Mouse (Mus musculus): ENCODE data around the gene Zbtb16.
A peak's percentile ranks its signal among the peaks of the same experiment; 100 is the strongest.

Zbtb16 gene

GRCm38 (mm10) chr9:48725918-48726317 lies 110.1 kb downstream of the Zbtb16 start:
- no peak for DNase-seq

- DNase-seq: no peak
Measured at GRCm38 (mm10) chr9:48725161-48725560, 110.9 kb downstream of the Zbtb16 start.

- DNase-seq: no peak
Measured at GRCm38 (mm10) chr9:48724733-48725132, 111.3 kb downstream of the Zbtb16 start.

GRCm38 (mm10) chr9:48723511-48724304 lies 112.3 kb downstream of the Zbtb16 start:
- DNase-seq: no peak

- DNase-seq: no peak
Measured at GRCm38 (mm10) chr9:48723025-48723424, 113.0 kb downstream of the Zbtb16 start.

GRCm38 (mm10) chr9:48722261-48722920 lies 113.6 kb downstream of the Zbtb16 start:
- DNase-seq: no peak

GRCm38 (mm10) chr9:48721655-48722054 lies 114.4 kb downstream of the Zbtb16 start:
- no peak for DNase-seq

- no peak for DNase-seq
Measured at GRCm38 (mm10) chr9:48721172-48721571, 114.8 kb downstream of the Zbtb16 start.

GRCm38 (mm10) chr9:48720251-48720963 lies 115.6 kb downstream of the Zbtb16 start:
- DNase-seq: no peak

- DNase-seq: no peak
Measured at GRCm38 (mm10) chr9:48719619-48720018, 116.4 kb downstream of the Zbtb16 start.

GRCm38 (mm10) chr9:48716549-48716948 lies 119.5 kb downstream of the Zbtb16 start:
- no peak for DNase-seq

- DNase-seq: no peak
Measured at GRCm38 (mm10) chr9:48715042-48715441, 121.0 kb downstream of the Zbtb16 start.

GRCm38 (mm10) chr9:48713779-48714178 lies 122.2 kb downstream of the Zbtb16 start:
- no peak for DNase-seq

GRCm38 (mm10) chr9:48712985-48713765 lies 122.8 kb downstream of the Zbtb16 start:
- no peak for DNase-seq

- no peak for DNase-seq
Measured at GRCm38 (mm10) chr9:48711826-48712225, 124.2 kb downstream of the Zbtb16 start.

- DNase-seq: no peak
Measured at GRCm38 (mm10) chr9:48711296-48711781, 124.7 kb downstream of the Zbtb16 start.

GRCm38 (mm10) chr9:48710355-48711295 lies 125.4 kb downstream of the Zbtb16 start:
- no peak for DNase-seq

- DNase-seq: no peak
Measured at GRCm38 (mm10) chr9:48707824-48708229, 128.2 kb downstream of the Zbtb16 start.

- peak in 1 of 2 experiments; percentile 22 for DNase-seq
Measured at GRCm38 (mm10) chr9:48707134-48707823, 128.7 kb downstream of the Zbtb16 start.

GRCm38 (mm10) chr9:48701296-48701695 lies 134.7 kb downstream of the Zbtb16 start:
- DNase-seq: no peak

GRCm38 (mm10) chr9:48700871-48701270 lies 135.2 kb downstream of the Zbtb16 start:
- no peak for DNase-seq

Data from cerebellum, postnatal 36 days (tissue).